Comparison of ENCODE assay signal across 14 mouse cellular contexts in genomic region chr3:145939971-145940370, GRCm38 (mm10). TPM values are rescaled to one million over a fixed set of nuclear protein-coding genes. Genes with fewer than 3 reads are reported as not detected.
DNase-seq lines count a peak whose midpoint lies in the region; ATAC-seq and TF ChIP-seq lines count a peak whose summit lies in the region.
"Had no signal": no experiment of that assay in that cellular context is flagged by ENCODE, and none has a peak within 500 bp of the region (broad histone marks: within the 10 kb centered on the region; RNA-seq: fewer than 3 reads in every experiment).

No protein-coding gene starts in this region.

- H3K9me3 ChIP-seq in midbrain, embryonic 12.5 days: no peaks in the 10 kb centered on the region
- no peaks in the 10 kb centered on the region for H3K9me3 ChIP-seq in midbrain, postnatal 0 days (ENCODE audit: low read length)
- no peaks in the 10 kb centered on the region for H3K9me3 ChIP-seq in hindbrain, postnatal 0 days (ENCODE audit: low read length)
- H3K9me3 ChIP-seq in neural tube, embryonic 15.5 days (replicated peaks): no peaks in the 10 kb centered on the region
- H3K9me3 ChIP-seq: limb, embryonic 12.5 days had no signal

- peaks cover 32% of the 10 kb centered on the region for H3K36me3 ChIP-seq in midbrain, embryonic 12.5 days
- H3K36me3 ChIP-seq in midbrain, postnatal 0 days (ENCODE audit: insufficient read depth, low read length): peaks cover 4% of the 10 kb centered on the region
- peaks cover 16% of the 10 kb centered on the region; the same call in 1 of the 2 replicates for H3K36me3 ChIP-seq in hindbrain, postnatal 0 days (ENCODE audit: insufficient read depth, low read length)
- peaks cover 30% of the 10 kb centered on the region for H3K36me3 ChIP-seq in neural tube, embryonic 15.5 days

- H3K9ac ChIP-seq in midbrain, embryonic 12.5 days (replicated peaks): peak overlapping the region; percentile 39; the same call in 1 of the 2 replicates
- H3K9ac ChIP-seq in midbrain, postnatal 0 days (replicated peaks; ENCODE audit: low read length, poor library complexity, severe bottlenecking): no peak overlapping the region
- no peak overlapping the region for H3K9ac ChIP-seq in hindbrain, postnatal 0 days (replicated peaks; ENCODE audit: low read length)
- H3K9ac ChIP-seq in neural tube, embryonic 15.5 days (replicated peaks): no peak overlapping the region
- H3K9ac ChIP-seq: limb, embryonic 12.5 days had no signal

- intact Hi-C loops in gastrocnemius, adult 2 months (cut with DNase I): loop anchor here (5.0 to 10.0 kb wide), 4 partner anchors 47 to 1735 kb away; partner anchors contain the start of genes Lmo4 and Syde2
- intact Hi-C loops in gastrocnemius, postnatal 36 days (cut with DNase I): loop anchor here (5.0 kb wide), 2 partner anchors 117 to 242 kb away; no protein-coding TSS in a partner anchor

- TF ChIP-seq CTCF in gastrocnemius, adult 2 months (IDR thresholded peaks at IDR 0.05): no peak
- TF ChIP-seq CTCF in midbrain, postnatal 0 days (IDR thresholded peaks at IDR 0.05): no peak
- TF ChIP-seq CTCF in hindbrain, postnatal 0 days (IDR thresholded peaks at IDR 0.05; ENCODE audit: low read depth): no peak

- H3K4me1 ChIP-seq in midbrain, embryonic 12.5 days: peaks cover 21% of the 10 kb centered on the region
- peaks cover 8% of the 10 kb centered on the region; the same call in 1 of the 2 replicates for H3K4me1 ChIP-seq in midbrain, postnatal 0 days (ENCODE audit: insufficient read depth, low read length)
- peaks cover 16% of the 10 kb centered on the region for H3K4me1 ChIP-seq in hindbrain, postnatal 0 days (ENCODE audit: insufficient read depth, low read length)
- peaks cover 36% of the 10 kb centered on the region for H3K4me1 ChIP-seq in neural tube, embryonic 15.5 days

- ATAC-seq in midbrain, embryonic 12.5 days (ENCODE audit: low FRiP score, low read depth): no peak
- ATAC-seq in midbrain, postnatal 0 days (ENCODE audit: low FRiP score): no peak
- no peak for ATAC-seq in hindbrain, postnatal 0 days
- no peak for ATAC-seq in neural tube, embryonic 15.5 days (ENCODE audit: low FRiP score)

- no peak for DNase-seq in gastrocnemius, adult 2 months
- no peak for DNase-seq in gastrocnemius, postnatal 36 days
- DNase-seq in midbrain, postnatal 0 days (ENCODE audit: low spot score): no peak
- no peak for DNase-seq in hindbrain, postnatal 0 days (ENCODE audit: low spot score)
- no peak for DNase-seq in T-cell, adult 2 months (ENCODE audit: low spot score)
- DNase-seq in gastrocnemius, adult 18-20 months (ENCODE audit: low spot score): no peak
- DNase-seq: adrenal gland, postnatal 14 days; heart, adult 2 months; kidney, postnatal 25 days; right cerebral cortex, postnatal 14 days had no signal

- WGBS in midbrain, embryonic 12.5 days: 83% methylated on average over 4 of the region's 4 CpGs
- 77% methylated on average over 4 of the region's 4 CpGs for WGBS in midbrain, postnatal 0 days
- whole genome bisulfite sequencing in hindbrain, postnatal 0 days: 77% methylated on average over 4 of the region's 4 CpGs
- 78% methylated on average over 4 of the region's 4 CpGs for WGBS in neural tube, embryonic 15.5 days

- peak overlapping the region; percentile 66; the same call in 1 of the 2 replicates for H3K4me2 ChIP-seq in midbrain, embryonic 12.5 days (replicated peaks)
- H3K4me2 ChIP-seq in midbrain, postnatal 0 days (ENCODE audit: low read depth, low read length, poor library complexity, severe bottlenecking): no peak overlapping the region
- 0 out of 2 replicates have a peak overlapping the region, but pooled peaks have one; percentile 82 for H3K4me2 ChIP-seq in hindbrain, postnatal 0 days (ENCODE audit: low read depth, low read length)
- H3K4me2 ChIP-seq in neural tube, embryonic 15.5 days: peak overlapping the region; percentile 78; the same call in 1 of the 2 replicates

- peak overlapping the region; percentile 92; the same call in 1 of the 2 replicates for H3K4me3 ChIP-seq in gastrocnemius, adult 2 months
- no peak overlapping the region for H3K4me3 ChIP-seq in midbrain, embryonic 12.5 days
- no peak overlapping the region for H3K4me3 ChIP-seq in midbrain, postnatal 0 days (ENCODE audit: low read depth, low read length)
- no peak overlapping the region for H3K4me3 ChIP-seq in hindbrain, postnatal 0 days (ENCODE audit: low read length)
- peak overlapping the region; percentile 98; the same call in 1 of the 2 replicates for H3K4me3 ChIP-seq in neural tube, embryonic 15.5 days (replicated peaks)
- H3K4me3 ChIP-seq: heart, adult 2 months had no signal

- H3K27ac ChIP-seq in gastrocnemius, adult 2 months: no peak overlapping the region
- no peak overlapping the region for H3K27ac ChIP-seq in midbrain, embryonic 12.5 days (replicated peaks)
- H3K27ac ChIP-seq in midbrain, postnatal 0 days (ENCODE audit: low read depth, low read length): no peak overlapping the region
- no peak overlapping the region for H3K27ac ChIP-seq in hindbrain, postnatal 0 days
- H3K27ac ChIP-seq in neural tube, embryonic 15.5 days (replicated peaks): no peak overlapping the region
- H3K27ac ChIP-seq: heart, adult 2 months; limb, embryonic 12.5 days; macrophage had no signal

- no peaks in the 10 kb centered on the region for H3K27me3 ChIP-seq in midbrain, embryonic 12.5 days
- H3K27me3 ChIP-seq in midbrain, postnatal 0 days (ENCODE audit: insufficient read depth, low read length): no peaks in the 10 kb centered on the region
- H3K27me3 ChIP-seq in hindbrain, postnatal 0 days (ENCODE audit: insufficient read depth, low read length): no peaks in the 10 kb centered on the region
- H3K27me3 ChIP-seq in neural tube, embryonic 15.5 days (replicated peaks): no peaks in the 10 kb centered on the region
- H3K27me3 ChIP-seq: limb, embryonic 12.5 days had no signal

RNA-seq across cellular contexts. Expression of gene 2410004B18Rik, which starts 2.2 kb away (rescaled TPM):
- total RNA-seq in gastrocnemius, adult 2 months (2021): 10 to 100 TPM; 18.2 to 19.6 TPM
- 10 to 100 TPM; 17.2 to 18.0 TPM for total RNA-seq in gastrocnemius, postnatal 36 days (2021)
- 58.8 and 61.5 TPM in 2 replicates for polyA plus RNA-seq in midbrain, embryonic 12.5 days (2016; fragmentation: Nextera tagmentation; extraction: Ambion mirVana)
- total RNA-seq in midbrain, postnatal 0 days (2014; rRNA removed): 48.9 and 55.1 TPM in 2 replicates
- polyA plus RNA-seq in midbrain, postnatal 0 days (2015; fragmentation: Nextera tagmentation; extraction: Ambion mirVana): 83.8 and 87.3 TPM in 2 replicates
- total RNA-seq in hindbrain, postnatal 0 days (2014; rRNA removed): 30.8 and 33.3 TPM in 2 replicates
- 69.5 and 75.0 TPM in 2 replicates for polyA plus RNA-seq in hindbrain, postnatal 0 days (2015; fragmentation: Nextera tagmentation; extraction: Ambion mirVana)
- polyA plus RNA-seq in neural tube, embryonic 15.5 days (2015; fragmentation: Nextera tagmentation; extraction: Ambion mirVana): 70.1 and 79.9 TPM in 2 replicates
- 10 to 100 TPM; 17.3 to 19.5 TPM for total RNA-seq in gastrocnemius, adult 18-20 months (2021)

RNA-seq across cellular contexts. Expression of gene Bcl10, which starts 17.4 kb away (rescaled TPM):
- total RNA-seq in gastrocnemius, adult 2 months (2021): 1 to 10 TPM; 9.6 to 9.8 TPM
- 10 to 100 TPM in 1 of 2 experiments, 1 to 10 TPM in 1; 8.5 to 10.0 TPM for total RNA-seq in gastrocnemius, postnatal 36 days (2021)
- 43.5 and 47.1 TPM in 2 replicates for polyA plus RNA-seq in midbrain, embryonic 12.5 days (2016; fragmentation: Nextera tagmentation; extraction: Ambion mirVana)
- total RNA-seq in midbrain, postnatal 0 days (2014; rRNA removed): 19.4 and 29.4 TPM in 2 replicates
- 33.2 and 33.3 TPM in 2 replicates for polyA plus RNA-seq in midbrain, postnatal 0 days (2015; fragmentation: Nextera tagmentation; extraction: Ambion mirVana)
- 25.9 and 32.8 TPM in 2 replicates for total RNA-seq in hindbrain, postnatal 0 days (2014; rRNA removed)
- polyA plus RNA-seq in hindbrain, postnatal 0 days (2015; fragmentation: Nextera tagmentation; extraction: Ambion mirVana): 36.4 and 37.5 TPM in 2 replicates
- polyA plus RNA-seq in neural tube, embryonic 15.5 days (2015; fragmentation: Nextera tagmentation; extraction: Ambion mirVana): 33.9 and 41.4 TPM in 2 replicates
- 1 to 10 TPM; 9.4 to 9.7 TPM for total RNA-seq in gastrocnemius, adult 18-20 months (2021)

RNA-seq across cellular contexts. Expression of gene Syde2, which starts 47.7 kb away (rescaled TPM):
- total RNA-seq in gastrocnemius, adult 2 months (2021): 1 to 10 TPM in 1 of 2 experiments, under 1 TPM in 1; 0.97 to 1.1 TPM
- total RNA-seq in gastrocnemius, postnatal 36 days (2021): under 1 TPM; 0.79 to 0.82 TPM
- 0.92 and 1.3 TPM in 2 replicates for polyA plus RNA-seq in midbrain, embryonic 12.5 days (2016; fragmentation: Nextera tagmentation; extraction: Ambion mirVana)
- total RNA-seq in midbrain, postnatal 0 days (2014; rRNA removed): 4.2 and 4.7 TPM in 2 replicates
- 0.28 and 0.32 TPM in 2 replicates for polyA plus RNA-seq in midbrain, postnatal 0 days (2015; fragmentation: Nextera tagmentation; extraction: Ambion mirVana)
- 4.7 and 5.1 TPM in 2 replicates for total RNA-seq in hindbrain, postnatal 0 days (2014; rRNA removed)
- polyA plus RNA-seq in hindbrain, postnatal 0 days (2015; fragmentation: Nextera tagmentation; extraction: Ambion mirVana): 0.47 and 0.61 TPM in 2 replicates
- 0.37 and 0.57 TPM in 2 replicates for polyA plus RNA-seq in neural tube, embryonic 15.5 days (2015; fragmentation: Nextera tagmentation; extraction: Ambion mirVana)
- under 1 TPM; 0.73 to 0.93 TPM for total RNA-seq in gastrocnemius, adult 18-20 months (2021)
- polyA plus RNA-seq: macrophage had no signal

Comparison
In these comparisons a context has a peak if more than half of its experiments do, and no peak if none do; other contexts are left out.
1. H3K4me3 ChIP-seq: peak in gastrocnemius, adult 2 months (single experiment) and neural tube, embryonic 15.5 days (single experiment); none in midbrain, embryonic 12.5 days (single experiment), midbrain, postnatal 0 days (single experiment) and hindbrain, postnatal 0 days (single experiment).